Mouse (Mus musculus) urinary bladder, postnatal 36 days (tissue): Measurements from ENCODE around the gene Nrg4.

ENCODE experiments used
- DNase-seq, 2 experiments: peaks; one replicate each; pipeline ENCODE4 v3.0.0; 2022; ENCODE audit warnings: low spot score in 2 of 2, mixed read lengths in 1 of 2

Gene Nrg4

GRCm38 (mm10) chr9:55215056-55215455, 111.6 kb downstream of the Nrg4 start:
- DNase-seq = no peak

DNA sequence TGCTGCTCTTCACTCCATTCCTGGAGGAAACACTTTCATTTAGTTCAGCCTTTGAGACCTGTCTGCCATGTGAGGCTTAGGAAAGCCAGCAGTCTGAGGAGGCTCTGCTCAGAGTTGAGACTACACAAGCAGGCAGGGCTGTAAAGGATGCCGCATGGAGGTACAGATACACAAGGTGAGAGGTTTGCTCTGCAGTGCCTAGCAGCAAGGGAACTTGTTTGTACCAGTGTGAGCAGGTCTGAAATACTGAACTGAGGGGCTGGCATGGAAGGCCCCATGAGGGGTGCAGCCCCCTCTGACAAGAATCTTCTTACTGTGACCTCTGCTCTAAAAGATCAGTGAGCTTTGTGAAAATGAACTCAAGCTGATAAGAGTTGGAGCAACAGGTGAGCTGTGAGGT, 113.2 kb downstream of the Nrg4 start:
- DNase-seq = no peak

DNA sequence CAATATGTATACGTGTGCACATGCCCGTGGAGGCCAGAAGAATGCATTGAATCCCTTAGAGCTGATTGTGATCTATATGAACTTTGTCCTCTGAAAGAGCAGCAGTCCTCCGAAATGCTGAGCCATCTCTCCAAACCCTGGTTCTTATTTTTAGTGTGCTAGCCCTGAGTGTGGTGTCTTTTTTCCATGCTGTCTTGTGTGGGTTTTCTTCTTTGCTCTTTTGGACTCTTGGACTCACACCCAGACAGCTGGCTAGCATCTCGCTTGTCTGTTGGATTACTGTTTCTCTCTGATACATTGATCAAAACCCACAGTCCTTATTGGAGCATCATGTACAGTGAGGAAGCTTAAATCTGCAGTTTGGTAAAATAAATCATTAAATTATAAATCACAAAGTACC, 115.0 kb downstream of the Nrg4 start:
- no peak for DNase-seq

GRCm38 (mm10) chr9:55208790-55209481, 117.7 kb downstream of the Nrg4 start, which contains the start of gene Fbxo22:
Fbxo22 (plus strand) TSS chr9:55208925.
- DNase-seq = peak; percentile 79 to 86

DNA sequence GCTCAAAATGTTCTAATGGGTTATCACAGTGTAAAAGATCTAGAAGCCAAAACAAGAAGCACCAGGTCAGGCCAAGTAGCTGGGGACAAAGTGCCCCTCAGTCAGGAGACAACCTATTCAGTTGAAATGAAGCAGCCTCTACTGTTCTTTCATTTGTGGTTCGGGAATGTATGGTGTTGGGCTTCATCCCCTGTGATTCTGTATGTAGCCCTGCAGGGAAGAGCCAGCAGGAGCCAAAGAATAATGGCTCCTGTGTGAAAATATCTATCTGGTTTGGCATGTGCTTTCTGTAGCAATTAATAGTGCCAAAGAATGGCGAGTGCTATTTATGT, 118.2 kb downstream of the Nrg4 start:
- DNase-seq = no peak

DNA sequence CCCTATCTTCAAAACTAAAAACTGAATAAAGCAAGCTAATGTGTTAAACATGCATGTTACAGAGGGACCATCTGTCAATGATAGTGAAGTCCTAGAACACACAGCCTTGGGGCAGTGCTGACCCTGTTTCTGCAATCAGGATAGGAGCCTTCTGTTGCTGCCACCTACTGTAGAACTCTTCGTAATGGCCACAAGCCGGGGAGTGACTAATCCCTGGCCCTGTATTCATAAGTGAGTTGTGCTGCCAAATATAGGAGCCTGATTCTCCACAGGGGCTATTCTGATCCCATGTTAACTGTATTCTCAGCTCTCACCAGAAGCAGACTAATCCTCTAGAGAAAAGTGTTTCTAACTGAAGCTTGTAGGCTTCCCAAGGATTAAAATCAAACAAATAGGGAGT, 127.3 kb downstream of the Nrg4 start:
- DNase-seq = no peak

GRCm38 (mm10) chr9:55198260-55198659, 128.4 kb downstream of the Nrg4 start:
- DNase-seq = no peak

GRCm38 (mm10) chr9:55195876-55196275, 130.8 kb downstream of the Nrg4 start:
- no peak for DNase-seq

DNA sequence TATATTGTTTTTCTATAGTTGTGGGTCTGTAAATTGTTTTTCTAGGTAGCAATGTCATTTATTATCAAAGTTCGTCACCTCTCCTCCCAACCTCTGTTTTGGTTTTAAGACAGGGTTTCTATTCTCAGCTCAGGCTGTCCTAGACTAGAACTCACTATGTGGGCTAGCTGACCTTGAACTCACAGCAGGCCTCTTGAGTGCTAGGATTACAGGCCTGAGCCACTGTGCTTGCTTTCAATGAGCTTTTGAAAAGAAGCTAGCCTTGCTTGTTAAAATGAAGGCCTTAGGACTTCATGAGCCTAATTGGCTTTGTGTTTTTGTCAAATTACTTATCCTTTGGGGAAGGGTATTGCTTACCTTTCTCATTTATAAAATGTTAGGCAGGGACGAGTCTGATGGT, 152.4 kb downstream of the Nrg4 start:
- DNase-seq = no peak

DNA sequence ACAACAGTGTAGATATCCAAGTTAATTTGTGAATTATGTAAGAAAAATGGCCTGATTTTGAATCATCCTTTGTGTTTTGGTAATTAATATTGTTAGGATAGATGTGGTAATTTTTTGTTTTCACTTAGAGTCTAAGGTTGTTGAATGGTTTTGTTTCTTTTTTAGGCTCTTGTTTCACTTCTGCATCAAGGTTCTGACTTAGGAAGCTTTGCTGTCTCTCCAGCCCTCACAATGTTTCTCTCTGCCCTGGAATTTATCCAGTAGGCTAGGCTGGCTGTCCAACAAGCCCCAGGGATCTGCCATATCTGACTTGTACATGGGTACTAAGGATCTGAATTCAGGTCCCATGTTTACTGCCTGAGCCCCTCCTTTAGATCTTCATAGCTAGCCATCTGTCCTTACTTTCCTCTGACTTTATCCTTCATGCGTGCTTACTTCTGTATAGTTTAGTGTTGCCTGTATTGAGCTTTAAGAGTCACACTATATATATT, 154.4 kb downstream of the Nrg4 start:
- no peak for DNase-seq

- DNase-seq = no peak
Measured at GRCm38 (mm10) chr9:55170655-55171412, 155.8 kb downstream of the Nrg4 start.
